Comparison of ENCODE assay signal across 8 mouse cellular contexts in the genomic region with DNA sequence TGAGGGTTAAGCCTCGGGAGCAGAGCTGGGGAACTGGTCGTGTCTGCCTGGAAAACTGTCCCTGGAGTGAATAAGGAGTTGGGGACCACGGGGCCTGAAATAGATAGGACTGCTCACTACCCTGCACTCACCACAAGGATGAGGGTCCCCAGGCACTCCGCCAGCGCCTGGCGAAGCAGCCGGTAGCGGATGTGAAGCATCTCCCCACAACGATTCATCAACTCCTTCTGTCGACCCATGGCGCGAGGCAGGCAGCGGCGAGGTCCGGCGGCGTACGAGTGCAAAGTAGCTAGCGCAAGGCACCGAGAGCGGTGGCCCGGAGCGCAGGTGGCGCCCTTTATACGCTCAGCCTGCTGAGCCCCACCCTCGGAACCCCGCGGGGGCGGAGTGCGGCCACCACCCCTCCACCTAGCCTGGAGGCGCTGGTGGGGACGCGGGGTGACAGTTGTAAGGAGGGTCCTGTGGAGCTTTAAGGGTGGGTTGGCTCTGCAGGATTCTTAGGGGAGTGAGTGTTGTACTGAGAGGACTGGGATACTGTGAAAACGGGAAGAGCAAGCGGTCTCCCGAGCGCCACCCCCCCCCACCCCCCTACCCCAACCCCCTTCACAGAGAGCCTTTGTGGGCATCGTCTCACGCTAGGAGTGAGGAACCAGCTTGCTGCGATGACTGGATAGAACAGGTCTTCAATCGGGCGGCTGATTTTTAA. TPM values are rescaled to one million over a fixed set of nuclear protein-coding genes. Genes with fewer than 3 reads are reported as not detected.
DNase-seq lines count a peak whose midpoint lies in the region; ATAC-seq and TF ChIP-seq lines count a peak whose summit lies in the region.

A gene (minus strand): TSS at position 313 of the 706 bp plus-strand sequence.

- H3K36me3 ChIP-seq in heart, embryonic 15.5 days: no peaks in the 10 kb centered on the region
- no peaks in the 10 kb centered on the region for H3K36me3 ChIP-seq in kidney, postnatal 0 days (ENCODE audit: insufficient read depth, low read length)

- H3K4me1 ChIP-seq in heart, embryonic 15.5 days (replicated peaks): peaks cover 41% of the 10 kb centered on the region
- peaks cover 13% of the 10 kb centered on the region; the same call in 1 of the 2 replicates for H3K4me1 ChIP-seq in kidney, postnatal 0 days (replicated peaks; ENCODE audit: insufficient read depth, low read length)

- no peaks in the 10 kb centered on the region for H3K9me3 ChIP-seq in heart, embryonic 15.5 days (replicated peaks)
- no peaks in the 10 kb centered on the region for H3K9me3 ChIP-seq in kidney, postnatal 0 days (replicated peaks; ENCODE audit: low read length)

- H3K9ac ChIP-seq in heart, embryonic 15.5 days: peak within 1 kb of the TSS; percentile 45
- H3K9ac ChIP-seq in kidney, postnatal 0 days (ENCODE audit: low read depth, low read length): peak within 1 kb of the TSS; percentile 50

- WGBS in heart, embryonic 15.5 days: 1% methylated on average over 42 of the region's 42 CpGs
- under 1% methylated on average over 42 of the region's 42 CpGs for WGBS in kidney, postnatal 0 days

- ATAC-seq in heart, embryonic 15.5 days (replicated peaks; ENCODE audit: insufficient number of reproducible peaks, insufficient read depth, low FRiP score, low read depth): 0 out of 2 replicates have a peak, but pooled peaks have one; percentile 29
- ATAC-seq in kidney, postnatal 0 days (replicated peaks; ENCODE audit: low FRiP score, low read depth): peak; percentile 34

- no peak for TF ChIP-seq CTCF in kidney, postnatal 0 days (IDR thresholded peaks at IDR 0.05; ENCODE audit: low read depth)

- peak within 1 kb of the TSS; percentile 90 for H3K4me2 ChIP-seq in heart, embryonic 15.5 days
- peak within 1 kb of the TSS; percentile 83 for H3K4me2 ChIP-seq in kidney, postnatal 0 days (ENCODE audit: low read length)

- DNase-seq in adrenal gland, adult (ENCODE audit: inconsistent age in 2 of 2, low spot score in 1 of 2): peak; percentile 41 to 75
- DNase-seq in adrenal gland, postnatal 4 days (ENCODE audit: low spot score in 2 of 2): no peak
- DNase-seq in adrenal gland, postnatal 36 days: peak; percentile 56 to 60
- DNase-seq in kidney, postnatal 0 days (ENCODE audit: low spot score): peak; percentile 42
- DNase-seq in lung, postnatal 36 days: peak; percentile 40
- peak; percentile 38 to 42 for DNase-seq in spleen, postnatal 14 days (ENCODE audit: low spot score in 2 of 2)
- DNase-seq in frontal cortex, adult 2 months (ENCODE audit: extremely low spot score in 1 of 2, low spot score in 1 of 2): no peak

- peaks cover 20% of the 10 kb centered on the region for H3K27me3 ChIP-seq in heart, embryonic 15.5 days
- H3K27me3 ChIP-seq in kidney, postnatal 0 days (ENCODE audit: insufficient read depth, low read length): no peaks in the 10 kb centered on the region

- peak within 1 kb of the TSS; percentile 50 for H3K4me3 ChIP-seq in heart, embryonic 15.5 days
- peak within 1 kb of the TSS; percentile 35 for H3K4me3 ChIP-seq in kidney, postnatal 0 days (replicated peaks; ENCODE audit: low read depth, low read length)

- no peak within 1 kb of the TSS for H3K27ac ChIP-seq in heart, embryonic 15.5 days
- H3K27ac ChIP-seq in kidney, postnatal 0 days: peak within 1 kb of the TSS; percentile 64

RNA-seq across cellular contexts. Expression of the gene that starts here (rescaled TPM):
- 10 to 100 TPM in 1 of 2 experiments, under 1 TPM in 1; 0.51 to 14.1 TPM for total RNA-seq in adrenal gland, postnatal 4 days (2021)
- total RNA-seq in adrenal gland, postnatal 36 days (2021): under 1 TPM in 1 of 2 experiments, not detected in 1; 0.23 TPM
- 0.49 and 3.1 TPM in 2 replicates for polyA plus RNA-seq in heart, embryonic 15.5 days (2015; fragmentation: Nextera tagmentation; extraction: Ambion mirVana)
- 87.4 and 102 TPM in 2 replicates for polyA plus RNA-seq in kidney, postnatal 0 days (2015; fragmentation: Nextera tagmentation; extraction: Ambion mirVana)
- 0.26 and 1.1 TPM in 2 replicates for polyA plus RNA-seq in frontal cortex, adult 2 months (2012; rRNA removed)

Comparison
In these comparisons a context has a peak if more than half of its experiments do, and no peak if none do; other contexts are left out.
1. RNA of the gene that starts here (polyA plus RNA-seq): 87.4 to 102 TPM in kidney, postnatal 0 days; 0.49 to 3.1 TPM in heart, embryonic 15.5 days and 0.26 to 1.1 TPM in frontal cortex, adult 2 months; every median in the first group is over 10 times any median in the second.
2. DNase-seq: peak in adrenal gland, adult (2 of 2), kidney, postnatal 0 days (single experiment), lung, postnatal 36 days (single experiment) and spleen, postnatal 14 days (2 of 2); none in adrenal gland, postnatal 4 days (0 of 2) and frontal cortex, adult 2 months (0 of 2).
3. Peak in DNase-seq in adrenal gland, postnatal 36 days; RNA of the gene not detected or under 1 TPM.